Mouse (Mus musculus) erythroblast, embryonic 14.5 days (primary cell): Measurements from ENCODE around the gene Ankrd13c.

Experiments used
- GATA1 ChIP-seq: IDR thresholded peaks from 2 replicates; pipeline ENCODE4 v1.6.1; 2012; ENCODE audit warnings: low read length, inconsistent platforms, mixed read lengths
- TAL1 ChIP-seq: IDR thresholded peaks from 3 replicates; pipeline ENCODE4 v1.6.1; 2012; ENCODE audit warnings: low read length, inconsistent platforms, mixed read lengths

DNA sequence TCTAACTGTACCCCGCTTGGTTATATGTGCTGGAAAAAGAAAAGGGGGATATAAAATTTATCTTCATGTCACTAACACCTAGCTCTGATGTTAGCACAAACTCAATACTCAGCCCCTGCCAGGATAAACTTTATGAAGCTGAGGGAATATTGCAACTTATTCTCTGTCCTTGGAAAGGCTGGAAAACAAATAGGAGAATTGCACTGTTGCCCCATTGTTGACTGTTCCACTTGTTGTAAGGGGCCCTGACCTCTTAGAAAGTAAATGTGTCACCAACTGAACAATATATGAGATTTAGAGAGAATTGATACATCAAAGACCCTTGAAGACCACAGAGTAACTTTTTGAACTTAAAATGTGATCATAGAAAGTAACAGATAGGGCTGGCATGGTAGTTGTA, 17.6 kb upstream of the Ankrd13c start:
- no peak for TF ChIP-seq GATA1
- TF ChIP-seq TAL1, result no peak
